Mouse (Mus musculus): ENCODE results near the gene A1bg.

DNA sequence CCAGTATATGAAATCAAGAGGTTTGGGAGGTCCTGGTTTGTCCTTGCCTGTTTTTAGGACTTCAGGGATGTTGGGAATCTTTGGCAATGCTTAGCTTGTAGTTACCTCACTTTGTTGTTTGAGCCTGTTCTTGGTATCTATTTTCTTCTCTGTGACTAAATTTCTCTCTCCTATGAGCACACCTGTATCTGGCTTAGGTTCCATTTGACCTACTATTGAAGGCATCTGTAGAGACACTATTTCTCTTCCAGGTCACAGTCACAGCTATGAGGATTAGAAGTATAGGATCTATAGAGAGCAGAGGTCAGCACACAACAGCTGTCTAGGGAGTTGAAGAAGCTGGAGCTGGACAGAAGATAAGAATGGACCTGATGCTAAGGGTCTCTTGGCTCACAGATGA, at the start of gene A1bg:
- no peak for TF ChIP-seq EP300 (IDR thresholded peaks at IDR 0.05; ENCODE audit: low read depth)
- TF ChIP-seq CTCF (IDR thresholded peaks at IDR 0.05; ENCODE audit: low read depth): no peak
